Mouse (Mus musculus): Measurements from ENCODE around the gene Gmeb2.

GRCm38 (mm10) chr2:181326098-181326497 is 38.3 kb upstream of the Gmeb2 start:
- TF ChIP-seq NRF1 (IDR thresholded peaks at IDR 0.05; ENCODE audit: low read depth, low read length) (no peak), POLR2AphosphoS2 (IDR thresholded peaks at IDR 0.05; ENCODE audit: low read depth, low read length) (no peak), CTCF (conservative IDR thresholded peaks at IDR 0.05 in 1 of 2, IDR thresholded peaks at IDR 0.05 in 1 of 2; ENCODE audit: low read depth in 2 of 2, low read length in 2 of 2) (no peak), HCFC1 (IDR thresholded peaks at IDR 0.05; ENCODE audit: low read depth, low read length) (no peak), POLR2A (IDR thresholded peaks at IDR 0.05; ENCODE audit: low read depth, low read length) (no peak), JUN (IDR thresholded peaks at IDR 0.05; ENCODE audit: insufficient read depth, low read depth, low read length) (no peak), ZNF384 (IDR thresholded peaks at IDR 0.05; ENCODE audit: low read depth, low read length) (no peak)
